Mouse (Mus musculus) heart, embryonic 10.5 days (tissue): Measurements from ENCODE around the gene Plekha8. TPM values are rescaled to one million over a fixed set of nuclear protein-coding genes. Genes with fewer than 3 reads are reported as not detected.

Experiments
- DNase-seq: peaks from one replicate; pipeline ENCODE4 v3.0.0-alpha.2; 2017; ENCODE audit warnings: low spot score
- H3K27ac ChIP-seq: fragments of 300-500 bp; sonication (generic); 2 replicates; pipeline ENCODE4 v1.5.1; 2016; ENCODE audit warnings: mild to moderate bottlenecking
- H3K27me3 ChIP-seq: fragments of 300-500 bp; sonication (generic); 2 replicates; pipeline ENCODE4 v1.6.1; 2016; ENCODE audit warnings: mild to moderate bottlenecking; ENCODE audit not compliant: poor library complexity, insufficient read depth, severe bottlenecking
- H3K36me3 ChIP-seq: fragments of 300-500 bp; sonication (generic); 2 replicates; pipeline ENCODE4 v1.6.1; 2016; ENCODE audit warnings: mild to moderate bottlenecking, moderate library complexity
- H3K4me1 ChIP-seq: fragments of 300-500 bp; sonication (generic); 2 replicates; pipeline ENCODE4 v1.6.1; 2016; ENCODE audit warnings: mild to moderate bottlenecking
- H3K4me3 ChIP-seq: fragments of 300-500 bp; sonication (generic); 2 replicates; pipeline ENCODE4 v1.5.1; 2016; ENCODE audit warnings: mild to moderate bottlenecking, moderate library complexity
- H3K9me3 ChIP-seq: fragments of 300-500 bp; sonication (generic); 2 replicates; pipeline ENCODE4 v1.6.1; 2016; ENCODE audit warnings: mild to moderate bottlenecking, moderate library complexity
- WGBS: fragments of 180-500 bp; shearing (Covaris S2); methylation state at CpG from one replicate; pipeline ENCODE4 v1.1.7; 2016; 5-methylcytosine and 5-hydroxymethylcytosine counted together
- polyA plus RNA-seq: library from polyadenylated mRNA; unstranded; fragments of >200 nt; fragmentation: Nextera tagmentation; extraction: Ambion mirVana; gene quantifications from 2 replicates; pipeline ENCODE4 v1.2.1, GENCODE M21; 2016

Plekha8 gene
- polyA plus RNA-seq, 1 experiment from 2014 or later, result 10.3 TPM

GRCm38 (mm10) chr6:54628381-54628780 lies 33.5 kb downstream of the Plekha8 start:
- DNase-seq, result no peak
- Histone ChIP-seq H3K9me3 (no peaks in the 10 kb centered on the region), H3K4me1 (no peaks in the 10 kb centered on the region), H3K36me3 (peaks cover 29% of the 10 kb centered on the region; the same call in 1 of the 2 replicates), H3K27ac (no peak overlapping the region), H3K4me3 (no peak overlapping the region), H3K27me3 (no peaks in the 10 kb centered on the region)
- WGBS, result 91% methylated on average over 3 of the region's 3 CpGs

GRCm38 (mm10) chr6:54629734-54630133 lies 34.8 kb downstream of the Plekha8 start:
- Histone ChIP-seq H3K9me3 (no peaks in the 10 kb centered on the region), H3K4me3 (no peak overlapping the region), H3K36me3 (peaks cover 21% of the 10 kb centered on the region; the same call in 1 of the 2 replicates), H3K4me1 (no peaks in the 10 kb centered on the region), H3K27me3 (no peaks in the 10 kb centered on the region), H3K27ac (no peak overlapping the region)
- 25% methylated on average over 7 of the region's 7 CpGs for WGBS
- no peak for DNase-seq

- Histone ChIP-seq H3K9me3 (no peaks in the 10 kb centered on the region), H3K27ac (no peak overlapping the region), H3K27me3 (no peaks in the 10 kb centered on the region), H3K4me1 (no peaks in the 10 kb centered on the region), H3K36me3 (peaks cover 15% of the 10 kb centered on the region; the same call in 1 of the 2 replicates), H3K4me3 (no peak overlapping the region)
- DNase-seq, result no peak
- WGBS, result 53% methylated on average over 3 of the region's 3 CpGs
These were observed 36.6 kb downstream of the Plekha8 start for GRCm38 (mm10) chr6:54631462-54631861.

GRCm38 (mm10) chr6:54639877-54640276 lies 45.0 kb downstream of the Plekha8 start:
- WGBS, result 95% methylated on average over 3 of the region's 3 CpGs
- Histone ChIP-seq H3K4me1 (peaks cover 12% of the 10 kb centered on the region), H3K9me3 (no peaks in the 10 kb centered on the region), H3K27ac (no peak overlapping the region), H3K27me3 (no peaks in the 10 kb centered on the region), H3K36me3 (0 out of 2 replicates have a peak, but pooled peaks cover 8% of the 10 kb centered on the region), H3K4me3 (no peak overlapping the region)
- DNase-seq, result no peak

- 83% methylated on average over 2 of the region's 2 CpGs for WGBS
- H3K27ac ChIP-seq, result no peak overlapping the region
- peaks cover 12% of the 10 kb centered on the region for H3K4me1 ChIP-seq
- H3K4me3 ChIP-seq, result no peak overlapping the region
- no peaks in the 10 kb centered on the region for H3K9me3 ChIP-seq
- no peak for DNase-seq
- H3K36me3 ChIP-seq, result 0 out of 2 replicates have a peak, but pooled peaks cover 8% of the 10 kb centered on the region
- no peaks in the 10 kb centered on the region for H3K27me3 ChIP-seq
These were observed 47.0 kb downstream of the Plekha8 start for GRCm38 (mm10) chr6:54641953-54642352.

- H3K4me1 ChIP-seq, result peaks cover 12% of the 10 kb centered on the region
These were observed 48.3 kb downstream of the Plekha8 start for GRCm38 (mm10) chr6:54643181-54643580.

GRCm38 (mm10) chr6:54655471-54656095 lies 60.7 kb downstream of the Plekha8 start:
- no peak for DNase-seq
- WGBS, result 75% methylated on average over 11 of the region's 11 CpGs
- Histone ChIP-seq H3K4me1 (no peaks in the 10 kb centered on the region), H3K9me3 (no peaks in the 10 kb centered on the region), H3K36me3 (no peaks in the 10 kb centered on the region), H3K27me3 (no peaks in the 10 kb centered on the region), H3K27ac (no peak overlapping the region), H3K4me3 (no peak overlapping the region)

More at GRCm38 (mm10) chr6:54643181-54643580, 48.3 kb downstream of the Plekha8 start:
- Histone ChIP-seq H3K9me3 (no peaks in the 10 kb centered on the region), H3K27ac (no peak overlapping the region), H3K4me3 (no peak overlapping the region), H3K27me3 (no peaks in the 10 kb centered on the region), H3K36me3 (0 out of 2 replicates have a peak, but pooled peaks cover 8% of the 10 kb centered on the region)
- DNase-seq, result no peak
- WGBS, result 57% methylated on average over 4 of the region's 4 CpGs

- no peak overlapping the region for H3K27ac ChIP-seq
- no peaks in the 10 kb centered on the region for H3K9me3 ChIP-seq
- no peaks in the 10 kb centered on the region for H3K27me3 ChIP-seq
- DNase-seq, result no peak
- 87% methylated on average over 6 of the region's 6 CpGs for WGBS
- no peaks in the 10 kb centered on the region for H3K36me3 ChIP-seq
- H3K4me3 ChIP-seq, result no peak overlapping the region
- no peaks in the 10 kb centered on the region for H3K4me1 ChIP-seq
These were observed 63.0 kb downstream of the Plekha8 start for GRCm38 (mm10) chr6:54657861-54658260.

GRCm38 (mm10) chr6:54669868-54670267 lies 75.0 kb downstream of the Plekha8 start:
- no peaks in the 10 kb centered on the region for H3K36me3 ChIP-seq
- no peak for DNase-seq
- H3K4me1 ChIP-seq, result no peaks in the 10 kb centered on the region
- WGBS, result 85% methylated on average over 6 of the region's 6 CpGs
- no peaks in the 10 kb centered on the region for H3K27me3 ChIP-seq
- H3K4me3 ChIP-seq, result no peak overlapping the region
- no peak overlapping the region for H3K27ac ChIP-seq
- H3K9me3 ChIP-seq, result no peaks in the 10 kb centered on the region

GRCm38 (mm10) chr6:54672901-54673300 lies 78.0 kb downstream of the Plekha8 start:
- H3K4me1 ChIP-seq, result no peaks in the 10 kb centered on the region
- no peak for DNase-seq
- no peak overlapping the region for H3K27ac ChIP-seq
- no peaks in the 10 kb centered on the region for H3K27me3 ChIP-seq
- no peaks in the 10 kb centered on the region for H3K36me3 ChIP-seq
- H3K4me3 ChIP-seq, result no peak overlapping the region
- WGBS, result 49% methylated on average over 5 of the region's 5 CpGs
- H3K9me3 ChIP-seq, result no peaks in the 10 kb centered on the region

- peaks cover 37% of the 10 kb centered on the region for H3K27me3 ChIP-seq
These were observed 84.8 kb downstream of the Plekha8 start for GRCm38 (mm10) chr6:54679686-54680085.

GRCm38 (mm10) chr6:54680891-54681745 lies 86.2 kb downstream of the Plekha8 start, which contains the start of gene Mturn:
Gene Mturn (plus strand): TSS chr6:54681624.
- Histone ChIP-seq H3K27me3 (peaks cover 37% of the 10 kb centered on the region), H3K9me3 (no peaks in the 10 kb centered on the region), H3K36me3 (no peaks in the 10 kb centered on the region), H3K4me3 (peak within 1 kb of the TSS; percentile 90), H3K27ac (peak within 1 kb of the TSS; percentile 79), H3K4me1 (peaks cover 24% of the 10 kb centered on the region)
- 5% methylated on average over 46 of the region's 48 CpGs for whole genome bisulfite sequencing
- DNase-seq, result peak; percentile 97

More at GRCm38 (mm10) chr6:54679686-54680085, 84.8 kb downstream of the Plekha8 start:
- no peak for DNase-seq
- H3K4me3 ChIP-seq, result no peak overlapping the region
- 74% methylated on average over 5 of the region's 5 CpGs for WGBS
- H3K4me1 ChIP-seq, result peaks cover 17% of the 10 kb centered on the region
- no peak overlapping the region for H3K27ac ChIP-seq
- no peaks in the 10 kb centered on the region for H3K36me3 ChIP-seq
- no peaks in the 10 kb centered on the region for H3K9me3 ChIP-seq
